Mouse (Mus musculus) stomach, embryonic 16.5 days (tissue): ENCODE measurements around the gene Glyr1. TPM values are rescaled to one million over a fixed set of nuclear protein-coding genes. Genes with fewer than 3 reads are reported as not detected.

ENCODE experiments used
- ATAC-seq: fragments of 200-750 bp; cut with Nextera tagmentation; 2 replicates; pipeline ENCODE4 v1.8.0; 2017; ENCODE audit warnings: moderate number of reproducible peaks, moderate TSS enrichment; ENCODE audit not compliant: insufficient read depth, low FRiP score
- H3K27ac ChIP-seq: fragments of 300-500 bp; sonication (generic); 2 replicates; pipeline ENCODE4 v1.5.1; 2014; ENCODE audit warnings: low read length
- H3K27me3 ChIP-seq: fragments of 300-500 bp; sonication (generic); 2 replicates; pipeline ENCODE4 v1.6.1; 2014; ENCODE audit warnings: low read length, control low read depth, mixed read lengths; ENCODE audit not compliant: control insufficient read depth, insufficient read depth
- H3K36me3 ChIP-seq: fragments of 300-500 bp; sonication (generic); 2 replicates; pipeline ENCODE4 v1.6.1; 2014; ENCODE audit warnings: low read length; ENCODE audit not compliant: control insufficient read depth, insufficient read depth
- H3K4me1 ChIP-seq: fragments of 300-500 bp; sonication (generic); 2 replicates; pipeline ENCODE4 v1.6.1; 2014; ENCODE audit warnings: low read length, control low read depth, mixed read lengths; ENCODE audit not compliant: control insufficient read depth, insufficient read depth
- H3K4me2 ChIP-seq: fragments of 300-500 bp; sonication (generic); 2 replicates; pipeline ENCODE4 v1.6.1; 2014; ENCODE audit warnings: low read depth, low read length, mixed read lengths
- H3K4me3 ChIP-seq: fragments of 300-500 bp; sonication (generic); replicated peaks from 2 replicates; pipeline ENCODE4 v1.5.1; 2014; ENCODE audit warnings: mild to moderate bottlenecking, low read length
- H3K9ac ChIP-seq: fragments of 300-500 bp; sonication (generic); 2 replicates; pipeline ENCODE4 v1.6.1; 2014; ENCODE audit warnings: low read length
- H3K9me3 ChIP-seq: fragments of 300-500 bp; sonication (generic); replicated peaks from 2 replicates; pipeline ENCODE4 v1.6.1; 2016; ENCODE audit warnings: low read length, control low read depth; ENCODE audit not compliant: control insufficient read depth
- WGBS: fragments of 180-500 bp; shearing (Covaris S2); extraction: QIAGEN DNeasy Blood & Tissue Kit; methylation state at CpG from one replicate; pipeline ENCODE4 v1.1.7; 2014; 5-methylcytosine and 5-hydroxymethylcytosine counted together
- polyA plus RNA-seq: library from polyadenylated mRNA; unstranded; fragments of >200 nt; fragmentation: Nextera tagmentation; extraction: Ambion mirVana; gene quantifications from 2 replicates; pipeline ENCODE4 v1.2.1, GENCODE M21; 2015

Gene Glyr1
- polyA plus RNA-seq, 1 experiment from 2014 or later = 139 TPM

- peaks cover 11% of the 10 kb centered on the region for H3K4me1 ChIP-seq
- ATAC-seq = no peak
- H3K9me3 ChIP-seq = no peaks in the 10 kb centered on the region
- H3K9ac ChIP-seq = no peak overlapping the region
- H3K36me3 ChIP-seq = peaks cover 30% of the 10 kb centered on the region
- no peak overlapping the region for H3K4me3 ChIP-seq
- no peaks in the 10 kb centered on the region for H3K27me3 ChIP-seq
- H3K27ac ChIP-seq = no peak overlapping the region
- H3K4me2 ChIP-seq = no peak overlapping the region
- 90% methylated on average over 4 of the region's 4 CpGs for WGBS
These were observed 35.1 kb downstream of the Glyr1 start for GRCm38 (mm10) chr16:5014578-5014977.

- Histone ChIP-seq H3K27me3 (no peaks in the 10 kb centered on the region), H3K4me3 (peak within 1 kb of the TSS; percentile 73), H3K9ac (peak within 1 kb of the TSS; percentile 79), H3K36me3 (peaks cover 20% of the 10 kb centered on the region), H3K4me1 (peaks cover 11% of the 10 kb centered on the region), H3K9me3 (no peaks in the 10 kb centered on the region), H3K27ac (peak within 1 kb of the TSS; percentile 62), H3K4me2 (peak within 1 kb of the TSS; percentile 86)
- WGBS = under 1% methylated on average over 63 of the region's 63 CpGs
- ATAC-seq = peak; percentile 99
These were observed 36.4 kb downstream of the Glyr1 start, which contains the start of gene Rogdi for GRCm38 (mm10) chr16:5013054-5013838. Rogdi (minus strand) TSS chr16:5013553.

GRCm38 (mm10) chr16:5012036-5013005 is 37.3 kb downstream of the Glyr1 start:
- H3K4me3 ChIP-seq = peak overlapping the region; percentile 73

GRCm38 (mm10) chr16:5011285-5011684 is 38.4 kb downstream of the Glyr1 start:
- 87% methylated on average over 7 of the region's 7 CpGs for WGBS

More at GRCm38 (mm10) chr16:5012036-5013005, 37.3 kb downstream of the Glyr1 start:
- H3K27ac ChIP-seq = no peak overlapping the region; the same call in 1 of the 2 replicates
- H3K9ac ChIP-seq = peak overlapping the region; percentile 79
- WGBS = 46% methylated on average over 13 of the region's 13 CpGs
- peaks cover 16% of the 10 kb centered on the region for H3K36me3 ChIP-seq
- no peaks in the 10 kb centered on the region for H3K27me3 ChIP-seq
- no peaks in the 10 kb centered on the region for H3K9me3 ChIP-seq
- ATAC-seq = no peak
- H3K4me2 ChIP-seq = peak overlapping the region; percentile 86
- H3K4me1 ChIP-seq = peaks cover 11% of the 10 kb centered on the region

GRCm38 (mm10) chr16:5010371-5010935 is 39.2 kb downstream of the Glyr1 start:
- Histone ChIP-seq H3K27me3 (no peaks in the 10 kb centered on the region), H3K27ac (no peak overlapping the region), H3K36me3 (peaks cover 5% of the 10 kb centered on the region), H3K9me3 (no peaks in the 10 kb centered on the region), H3K4me2 (no peak overlapping the region), H3K4me3 (no peak overlapping the region), H3K4me1 (peaks cover 11% of the 10 kb centered on the region), H3K9ac (no peak overlapping the region)
- no peak for ATAC-seq
- 86% methylated on average over 10 of the region's 10 CpGs for WGBS

More at GRCm38 (mm10) chr16:5011285-5011684, 38.4 kb downstream of the Glyr1 start:
- Histone ChIP-seq H3K4me2 (no peak overlapping the region), H3K36me3 (peaks cover 12% of the 10 kb centered on the region), H3K4me3 (no peak overlapping the region), H3K27me3 (no peaks in the 10 kb centered on the region), H3K27ac (no peak overlapping the region), H3K9me3 (no peaks in the 10 kb centered on the region), H3K9ac (no peak overlapping the region), H3K4me1 (peaks cover 11% of the 10 kb centered on the region)
- no peak for ATAC-seq

GRCm38 (mm10) chr16:5008076-5008475 is 41.6 kb downstream of the Glyr1 start:
- WGBS = 77% methylated on average over 12 of the region's 12 CpGs
- Histone ChIP-seq H3K4me3 (peak overlapping the region; percentile 38), H3K9me3 (no peaks in the 10 kb centered on the region), H3K4me1 (peaks cover 11% of the 10 kb centered on the region), H3K4me2 (peak overlapping the region; percentile 50), H3K36me3 (no peaks in the 10 kb centered on the region), H3K27ac (peak overlapping the region; percentile 42; the same call in 1 of the 2 replicates), H3K27me3 (no peaks in the 10 kb centered on the region), H3K9ac (peak overlapping the region; percentile 64)
- ATAC-seq = no peak

- H3K4me1 ChIP-seq = peaks cover 5% of the 10 kb centered on the region
- H3K9ac ChIP-seq = peak overlapping the region; percentile 64
- peak overlapping the region; percentile 50 for H3K4me2 ChIP-seq
- 36% methylated on average over 6 of the region's 6 CpGs for WGBS
- ATAC-seq = peak; percentile 30
- H3K27ac ChIP-seq = peak overlapping the region; percentile 42; the same call in 1 of the 2 replicates
- peak overlapping the region; percentile 38 for H3K4me3 ChIP-seq
- H3K9me3 ChIP-seq = no peaks in the 10 kb centered on the region
- no peaks in the 10 kb centered on the region for H3K27me3 ChIP-seq
- H3K36me3 ChIP-seq = no peaks in the 10 kb centered on the region
These were observed 42.2 kb downstream of the Glyr1 start for GRCm38 (mm10) chr16:5007492-5007891.

GRCm38 (mm10) chr16:5007067-5007466 is 42.6 kb downstream of the Glyr1 start, which contains the start of gene Smim22:
Smim22 (plus strand) TSS chr16:5007288.
- Histone ChIP-seq H3K36me3 (no peaks in the 10 kb centered on the region), H3K9ac (peak within 1 kb of the TSS; percentile 64), H3K27me3 (no peaks in the 10 kb centered on the region), H3K27ac (peak within 1 kb of the TSS; percentile 42; the same call in 1 of the 2 replicates), H3K9me3 (no peaks in the 10 kb centered on the region), H3K4me2 (peak within 1 kb of the TSS; percentile 50), H3K4me1 (peaks cover 1% of the 10 kb centered on the region; the same call in 1 of the 2 replicates), H3K4me3 (peak within 1 kb of the TSS; percentile 38)
- WGBS = 29% methylated on average over 5 of the region's 5 CpGs
- ATAC-seq = peak; percentile 85
